Mouse (Mus musculus): ENCODE measurements at regions not wholly inside any gene's neighbourhood (a gene's known extent, or its start where the extent isn't known, plus 50 kb on each side); places are given as distances from the start of the nearest gene placed in this dataset.

DNA sequence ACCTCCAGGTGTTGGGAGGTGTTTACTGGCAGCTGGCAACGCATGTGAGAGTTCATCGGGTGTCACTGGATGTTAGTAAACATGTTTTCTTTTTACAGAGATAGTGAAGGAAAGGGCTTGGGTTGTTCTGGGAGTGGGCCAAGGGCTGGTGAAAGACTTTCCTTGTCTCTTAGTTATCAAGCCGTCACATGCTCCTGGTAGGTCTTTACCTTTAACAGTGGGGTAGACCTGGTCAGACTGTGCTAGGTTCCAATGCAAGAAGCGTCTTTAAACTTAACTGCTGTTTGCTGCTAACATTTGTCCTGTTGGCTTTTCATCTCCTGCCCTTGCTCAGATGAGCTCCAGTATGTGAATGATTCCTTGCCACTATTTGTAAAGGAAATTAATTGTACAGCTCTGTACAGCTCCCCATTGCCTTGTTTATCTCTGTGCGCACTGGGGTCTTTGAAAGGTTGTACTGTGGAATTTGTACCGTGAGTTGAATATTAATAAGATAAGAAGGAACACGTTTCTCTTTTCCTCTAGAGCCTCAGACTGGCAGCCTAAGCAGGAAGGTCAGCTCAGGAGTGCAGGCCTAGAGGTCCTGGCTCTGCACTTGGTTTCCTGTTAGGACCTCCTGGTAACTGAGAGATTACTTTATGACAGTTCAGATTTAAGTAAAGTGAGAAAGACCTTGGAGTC is 318.3 kb downstream of the Klf5 start:
- no peak for DNase-seq (ENCODE audit: low spot score)

DNA sequence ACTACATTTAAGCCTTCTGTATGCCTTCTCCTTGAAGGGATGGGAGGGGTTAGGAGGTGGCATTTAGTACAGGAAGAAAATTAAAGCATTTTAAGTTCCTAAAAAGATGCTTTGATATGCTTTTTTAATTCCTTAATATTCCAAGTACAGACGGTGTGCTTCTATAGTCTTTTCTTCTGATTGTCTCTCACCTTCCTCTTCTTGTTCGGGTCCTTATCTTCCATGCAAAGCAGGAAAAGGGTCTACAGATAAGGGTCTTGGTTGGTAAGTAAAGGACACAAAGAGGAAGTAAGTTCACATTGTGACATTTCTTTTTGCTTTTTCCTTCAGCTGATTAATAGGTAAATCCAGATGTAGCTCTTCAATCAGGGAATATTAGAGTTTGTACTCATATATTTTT is 318.9 kb downstream of the Klf5 start:
- DNase-seq (ENCODE audit: low spot score), result no peak

DNA sequence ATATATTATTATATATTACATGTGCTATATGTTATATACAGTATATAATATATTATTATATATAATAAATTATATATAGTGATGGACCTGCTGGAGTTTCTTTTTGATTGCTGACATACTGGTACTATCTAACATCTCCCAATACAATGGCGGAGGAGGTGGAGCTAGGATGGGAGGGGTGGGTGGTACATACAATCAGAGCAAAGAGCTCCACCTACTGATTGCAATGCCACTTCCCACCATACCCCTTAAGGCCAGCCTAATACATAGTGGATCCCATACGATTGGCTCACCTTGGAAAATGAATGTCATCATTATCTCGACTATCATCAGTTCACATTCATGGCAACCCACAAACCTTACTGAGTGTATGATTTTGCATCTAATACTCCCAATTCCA is 323.0 kb downstream of the Klf5 start:
- DNase-seq (ENCODE audit: low spot score), result no peak

DNA sequence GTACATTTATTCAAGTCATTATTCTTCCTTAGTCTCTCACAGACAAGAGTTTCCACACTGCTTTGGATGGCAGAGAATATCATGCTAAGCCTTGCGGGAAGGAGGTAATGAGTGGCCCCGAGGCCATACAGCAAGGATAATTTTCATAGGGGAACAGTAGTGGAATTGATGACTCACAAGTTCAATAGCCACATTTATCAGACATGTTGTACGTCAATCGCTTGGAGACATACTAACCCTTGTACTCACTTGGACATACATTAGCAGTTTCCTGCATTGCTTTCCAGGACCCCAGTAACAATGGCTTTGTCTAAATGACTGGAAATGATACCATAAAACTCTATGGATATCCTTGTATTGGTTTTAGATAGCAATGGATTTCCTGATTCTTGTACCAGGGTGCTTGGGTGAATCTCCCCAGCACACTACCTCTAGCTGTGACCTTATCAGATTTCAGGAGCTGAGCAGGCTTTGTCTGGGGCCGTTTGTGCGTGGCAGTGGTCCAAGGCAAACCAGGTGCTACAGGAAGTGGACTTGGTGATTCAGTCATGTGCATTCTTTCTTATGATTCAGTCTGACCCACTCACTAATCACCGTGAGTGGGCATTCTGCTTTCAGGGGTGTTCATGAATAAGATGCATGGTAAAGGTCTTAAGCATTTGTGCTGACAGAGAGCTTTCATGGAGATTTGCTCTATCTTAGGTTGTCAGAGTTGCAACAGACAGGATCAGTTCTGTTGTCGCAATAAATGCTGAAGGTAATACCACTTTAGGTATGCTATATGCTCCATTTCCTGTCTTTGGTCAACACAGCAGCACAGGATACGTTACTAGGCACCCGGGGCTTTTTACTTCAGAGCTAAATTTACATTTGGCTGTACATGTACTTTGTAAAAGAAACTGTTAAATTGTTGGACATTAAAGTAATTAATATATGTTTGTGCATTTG is 326.2 kb downstream of the Klf5 start:
- DNase-seq (ENCODE audit: low spot score), result no peak

DNA sequence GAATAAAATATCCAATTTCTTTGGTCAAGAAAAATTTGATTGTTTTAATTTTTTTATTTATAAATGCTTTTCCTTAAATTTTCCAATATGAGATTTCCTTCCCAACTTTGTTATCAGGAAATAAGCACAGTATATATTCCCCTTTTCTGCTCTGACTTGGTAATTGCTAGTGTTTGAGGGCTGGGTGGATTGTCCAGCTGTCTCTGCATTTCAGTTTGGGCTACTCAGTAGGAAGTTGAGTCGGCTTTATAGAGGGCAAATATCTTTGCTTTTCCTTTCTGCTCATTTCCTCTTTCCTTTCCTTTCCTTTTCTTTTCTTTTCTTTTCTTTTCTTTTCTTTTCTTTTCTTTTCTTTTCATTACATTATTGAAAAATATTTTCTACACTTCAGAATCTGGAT is 329.1 kb downstream of the Klf5 start:
- no peak for DNase-seq (ENCODE audit: low spot score)

DNA sequence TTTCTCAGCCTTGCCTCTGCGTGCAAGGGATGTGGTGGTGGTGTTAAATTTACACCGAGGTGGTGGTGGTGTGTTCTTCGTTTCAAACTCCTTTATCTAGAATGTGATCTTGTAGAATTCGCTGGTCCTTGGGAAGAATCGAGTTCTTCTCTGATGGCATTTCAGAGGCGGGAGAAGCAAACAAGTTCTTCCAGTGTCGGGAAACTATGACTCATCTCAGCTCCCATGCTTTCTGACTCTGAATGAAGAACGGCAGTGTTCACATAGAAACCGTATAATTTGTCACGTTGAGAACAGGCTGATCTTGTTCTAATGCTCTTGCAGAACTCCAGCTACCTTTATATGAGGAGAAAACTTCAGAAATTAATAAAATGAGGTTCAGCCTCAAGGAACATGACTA is 332.6 kb downstream of the Klf5 start:
- no peak for DNase-seq (ENCODE audit: low spot score)

DNA sequence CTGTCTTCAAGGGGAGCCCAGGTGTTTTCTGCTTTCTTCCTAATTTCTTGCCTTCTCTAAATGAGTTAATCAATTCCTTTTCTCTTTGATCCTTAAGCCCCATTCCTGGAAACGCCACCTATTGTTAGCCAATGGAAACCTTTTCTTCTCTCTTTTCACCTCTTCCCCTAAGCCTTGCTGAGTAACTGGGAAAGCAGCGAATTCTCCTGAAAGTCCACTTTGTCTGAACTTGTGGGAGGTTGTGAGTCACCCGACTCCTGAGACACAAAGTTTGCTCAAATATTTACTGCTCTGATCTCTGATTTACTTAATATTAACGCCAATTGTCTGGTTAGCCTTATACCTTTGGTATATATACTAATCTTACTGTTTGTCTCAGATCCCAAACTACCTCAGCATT is 334.0 kb downstream of the Klf5 start:
- no peak for DNase-seq (ENCODE audit: low spot score)

DNA sequence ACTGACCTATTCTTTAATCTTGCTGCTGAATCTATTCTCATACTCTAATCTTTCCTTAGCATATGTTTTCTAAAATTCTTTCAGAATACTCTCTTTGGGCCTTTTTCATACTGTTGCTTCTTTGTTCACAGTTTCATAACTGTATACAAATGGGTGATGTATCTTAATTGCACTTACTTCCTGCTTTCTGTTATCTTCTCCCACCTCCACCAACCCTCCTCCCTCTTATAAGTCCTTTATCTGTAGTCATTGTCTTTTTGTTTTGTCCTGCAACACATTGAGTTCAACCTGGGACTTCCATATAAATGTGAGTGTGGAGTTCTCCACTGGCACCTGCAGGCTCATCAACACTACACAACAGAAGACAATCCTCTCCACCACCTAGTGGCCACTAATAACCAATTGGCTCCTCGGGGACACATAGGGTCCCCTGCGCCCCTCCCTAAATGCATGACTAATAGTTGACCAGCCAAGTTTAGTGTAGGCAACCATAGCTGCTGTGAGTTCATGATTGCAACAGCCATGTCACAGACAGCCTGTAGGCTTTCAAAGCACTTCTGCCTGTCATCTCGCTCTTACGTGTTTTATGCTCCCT is 337.2 kb downstream of the Klf5 start:
- no peak for DNase-seq (ENCODE audit: low spot score)

DNA sequence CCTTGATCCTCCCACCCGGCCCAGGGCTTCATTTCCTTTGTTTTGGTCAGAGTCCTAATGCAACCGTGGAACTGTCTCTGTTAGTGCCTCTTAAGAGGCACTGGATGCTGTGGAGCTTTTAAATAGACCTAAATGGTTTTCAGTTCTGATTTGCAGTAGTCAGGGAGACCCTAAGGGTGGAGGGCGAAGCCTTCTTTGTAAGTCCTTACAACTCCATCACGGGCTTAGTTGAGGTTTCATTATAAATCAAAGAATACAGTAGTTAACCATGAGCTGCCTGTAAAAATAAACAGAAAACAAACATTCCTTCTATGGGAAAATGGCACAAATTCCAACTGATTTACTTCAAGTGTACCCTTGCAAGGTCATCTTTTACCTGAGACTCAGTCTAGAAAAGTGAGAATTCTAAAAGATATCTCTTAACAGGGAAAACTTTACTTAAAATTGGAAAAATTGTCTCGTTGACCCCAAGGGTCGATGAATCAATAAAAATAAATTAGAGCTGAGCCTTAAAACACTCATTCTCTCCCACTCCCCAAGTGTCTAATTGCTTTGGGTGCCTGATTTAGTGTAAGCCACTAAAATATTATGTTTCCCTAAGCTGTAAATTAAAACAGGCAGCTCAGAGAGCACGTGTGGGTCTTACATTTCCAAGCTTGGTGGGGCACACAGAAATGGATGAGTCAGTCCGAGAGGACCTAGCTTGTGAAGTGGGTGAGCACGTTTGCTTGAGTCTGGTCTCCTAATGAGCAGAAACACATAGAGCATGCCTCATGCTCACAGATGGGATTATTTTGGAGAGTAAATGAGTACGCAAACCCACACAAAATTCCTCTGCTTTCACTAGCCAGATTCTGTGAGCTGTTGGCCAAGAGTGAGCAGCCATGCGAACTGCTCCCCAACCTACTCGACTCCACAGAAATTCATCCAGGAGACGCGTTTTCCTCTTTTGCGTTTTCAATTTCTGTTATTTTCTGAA is 343.3 kb downstream of the Klf5 start:
- no peak for DNase-seq (ENCODE audit: low spot score)

DNA sequence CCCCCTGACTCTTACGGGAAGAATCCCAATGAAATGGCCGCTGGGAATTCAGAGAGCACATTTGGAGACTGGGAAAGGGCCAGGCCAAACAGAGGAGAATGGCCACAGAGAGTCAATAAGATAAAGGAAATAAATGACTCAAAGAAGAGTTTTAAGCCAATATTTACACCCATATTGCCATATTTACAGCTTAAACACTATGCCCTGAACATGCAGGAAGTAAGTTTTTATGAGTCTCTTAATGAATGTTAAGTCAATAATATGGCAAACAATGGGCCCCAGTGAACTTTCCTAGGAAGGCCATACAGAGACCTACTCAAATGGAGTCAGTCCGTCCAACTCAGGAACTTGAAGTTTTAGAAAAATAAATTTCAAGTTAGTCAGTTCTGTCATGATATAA is 347.8 kb downstream of the Klf5 start:
- DNase-seq (ENCODE audit: low spot score), result no peak

DNA sequence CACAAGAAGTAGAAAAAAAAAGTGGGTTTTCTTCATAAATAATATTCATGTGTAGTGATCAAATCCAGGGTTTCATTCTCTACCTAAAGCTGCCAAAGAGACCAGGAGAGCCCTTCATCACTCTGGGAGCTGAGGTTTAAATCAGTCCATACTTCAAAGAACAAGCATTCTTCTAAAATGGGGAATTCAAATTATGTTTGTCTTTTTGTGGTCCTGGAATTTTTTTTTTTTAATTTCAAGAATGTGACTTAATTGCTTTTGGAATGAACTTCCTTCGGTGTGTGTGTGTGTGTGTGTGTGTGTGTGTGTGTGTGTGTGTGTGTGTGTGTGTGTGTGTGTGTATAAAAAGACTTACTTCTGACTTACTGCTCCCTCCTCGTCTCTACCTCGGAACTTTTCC is 375.9 kb downstream of the Klf5 start:
- DNase-seq (ENCODE audit: low spot score), result no peak

DNA sequence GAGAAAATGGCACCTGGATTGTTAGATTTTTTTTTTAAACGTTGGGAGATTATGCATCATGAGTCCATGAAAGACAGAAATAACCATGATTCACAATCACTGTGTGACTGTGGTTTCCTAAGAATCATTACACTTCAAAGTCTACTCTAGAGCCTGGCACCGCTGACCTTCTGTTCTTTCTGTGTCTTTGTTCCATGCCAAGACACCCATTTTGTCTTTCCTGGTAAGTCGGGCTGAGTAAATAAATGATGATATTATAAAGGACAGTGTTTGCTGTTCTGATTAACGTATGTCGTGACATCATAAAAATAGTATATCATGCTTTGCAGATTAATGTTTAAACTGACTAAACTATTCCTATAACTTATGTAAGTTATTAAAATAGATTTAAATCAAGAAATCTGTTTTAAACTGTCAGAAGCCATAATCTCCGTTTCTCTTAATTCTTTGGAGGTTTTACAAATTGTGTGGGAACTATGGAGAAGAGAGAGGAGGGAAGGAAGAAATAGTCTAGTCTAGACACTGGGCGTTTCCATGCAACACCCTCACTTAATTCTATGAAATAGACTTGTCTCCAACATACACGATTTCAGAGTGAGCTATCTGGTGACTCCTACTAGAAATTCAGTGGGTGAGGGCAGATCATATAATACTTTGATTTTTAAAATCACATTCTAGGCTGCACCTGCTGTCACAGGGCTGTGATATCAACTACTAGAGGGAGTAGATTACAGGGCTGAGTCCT is 388.7 kb downstream of the Klf5 start:
- DNase-seq (ENCODE audit: low spot score), result no peak

DNA sequence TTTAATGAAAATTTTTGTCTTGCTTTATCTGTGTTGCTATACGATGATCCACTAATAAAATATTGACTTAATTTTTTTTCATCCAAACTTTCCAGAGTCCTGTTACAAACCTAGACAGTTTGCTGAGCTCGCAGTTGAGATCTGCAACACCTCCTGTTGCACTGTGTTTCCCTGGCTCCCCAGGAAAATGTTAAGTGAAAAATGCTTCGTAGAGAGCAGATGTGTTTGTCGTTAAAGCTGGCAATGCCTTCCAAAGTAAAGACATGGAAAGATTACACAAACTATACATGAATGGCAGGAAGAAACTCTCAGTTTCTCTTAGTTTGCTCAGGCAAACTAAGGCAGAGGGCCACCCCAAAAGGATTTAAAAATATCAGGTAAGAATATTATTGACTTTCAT is 389.9 kb downstream of the Klf5 start:
- no peak for DNase-seq (ENCODE audit: low spot score)

DNA sequence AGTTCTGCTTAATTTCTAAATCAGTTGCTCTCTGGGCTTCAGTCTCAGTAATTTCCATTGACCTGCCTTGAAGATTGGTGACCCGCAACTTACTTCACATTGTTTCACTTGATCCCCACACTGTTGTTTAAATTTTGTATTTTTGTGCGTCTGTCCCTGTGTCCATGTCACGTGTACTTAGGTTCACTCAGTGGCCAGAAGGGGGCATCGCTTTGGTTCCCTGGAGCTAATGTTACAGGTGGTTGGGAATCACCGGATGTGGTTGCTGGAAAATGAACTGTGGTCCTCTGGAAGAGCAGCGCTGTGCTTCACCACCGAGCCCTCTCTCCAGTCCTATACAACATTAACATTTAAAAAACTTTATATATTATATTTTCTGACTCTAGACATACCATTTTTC is 397.8 kb downstream of the Klf5 start:
- DNase-seq (ENCODE audit: low spot score), result no peak

DNA sequence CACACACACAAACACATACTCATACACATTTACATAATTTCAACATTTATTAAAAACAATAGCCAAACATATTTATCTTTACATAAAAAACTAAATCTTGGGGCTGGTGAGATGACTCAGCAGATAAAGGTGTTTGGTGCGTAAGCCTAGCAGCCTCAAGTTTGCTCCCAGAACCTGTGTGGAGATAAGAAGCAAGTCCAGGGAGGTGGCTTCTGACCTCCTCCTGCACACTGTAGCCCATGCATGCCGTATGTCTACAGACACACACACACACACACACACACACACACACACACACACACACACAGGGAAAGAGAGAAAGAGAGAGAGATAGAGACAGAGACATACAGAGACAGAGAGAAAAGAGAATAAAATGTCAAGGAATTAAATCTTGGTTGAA is 401.1 kb downstream of the Klf5 start:
- no peak for DNase-seq (ENCODE audit: low spot score)

DNA sequence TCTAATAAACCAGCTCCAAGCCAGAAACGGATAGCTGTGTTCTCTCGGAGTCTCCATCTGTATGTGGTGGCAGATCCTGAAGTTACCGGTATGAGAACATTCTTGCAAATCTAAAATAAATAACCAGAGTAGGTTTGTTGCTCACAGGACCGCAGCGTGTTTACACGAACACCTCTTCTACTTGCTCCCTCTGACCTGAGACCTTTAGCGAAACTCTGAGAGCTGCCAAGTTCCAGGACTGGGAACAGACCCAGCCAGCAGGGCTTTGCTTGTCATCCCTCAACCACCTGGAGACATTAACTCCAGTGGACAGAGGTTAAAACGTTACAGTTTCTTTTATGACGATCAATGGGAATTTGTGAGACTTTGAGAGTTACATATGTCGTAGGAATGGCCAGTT is 407.5 kb downstream of the Klf5 start:
- no peak for DNase-seq (ENCODE audit: low spot score)

DNA sequence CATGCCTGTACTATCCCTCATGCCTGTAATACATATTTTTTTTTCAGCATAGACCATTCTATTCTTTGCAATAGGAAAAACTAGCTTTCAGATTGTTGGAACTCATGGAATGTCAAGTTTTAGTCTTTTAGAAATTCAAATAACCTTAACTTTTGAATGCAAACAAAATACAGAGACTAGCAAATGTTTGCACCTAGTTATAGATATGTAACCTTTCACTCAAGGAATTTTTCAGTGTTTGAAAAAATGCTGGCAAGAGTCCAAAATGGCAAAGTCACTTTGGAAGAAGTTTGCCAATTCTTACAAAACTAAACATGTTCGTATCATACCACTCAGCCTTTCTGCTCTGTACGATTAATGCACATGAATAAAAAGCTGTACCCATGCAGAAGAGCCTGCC is 409.6 kb downstream of the Klf5 start:
- no peak for DNase-seq (ENCODE audit: low spot score)

DNA sequence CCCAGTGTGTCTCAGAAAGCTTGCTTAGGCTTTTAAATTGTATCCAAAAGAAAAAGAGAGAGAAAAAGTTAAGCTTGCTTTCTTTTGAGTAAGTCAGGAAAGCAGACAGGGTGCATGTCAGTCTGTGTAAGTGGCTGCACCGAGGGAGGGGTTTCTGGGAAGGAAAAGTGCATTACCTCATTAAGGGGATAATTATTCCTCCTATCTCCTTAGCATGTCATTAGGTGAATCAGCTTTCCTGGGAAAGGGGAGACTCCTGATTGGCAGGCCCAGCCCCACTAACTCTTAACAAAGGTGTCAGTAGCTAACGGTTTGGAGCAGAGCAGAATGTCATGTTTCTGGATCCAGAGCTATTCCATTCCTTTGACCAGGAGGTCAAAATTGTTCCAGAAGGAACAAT is 411.3 kb downstream of the Klf5 start:
- DNase-seq (ENCODE audit: low spot score), result no peak

DNA sequence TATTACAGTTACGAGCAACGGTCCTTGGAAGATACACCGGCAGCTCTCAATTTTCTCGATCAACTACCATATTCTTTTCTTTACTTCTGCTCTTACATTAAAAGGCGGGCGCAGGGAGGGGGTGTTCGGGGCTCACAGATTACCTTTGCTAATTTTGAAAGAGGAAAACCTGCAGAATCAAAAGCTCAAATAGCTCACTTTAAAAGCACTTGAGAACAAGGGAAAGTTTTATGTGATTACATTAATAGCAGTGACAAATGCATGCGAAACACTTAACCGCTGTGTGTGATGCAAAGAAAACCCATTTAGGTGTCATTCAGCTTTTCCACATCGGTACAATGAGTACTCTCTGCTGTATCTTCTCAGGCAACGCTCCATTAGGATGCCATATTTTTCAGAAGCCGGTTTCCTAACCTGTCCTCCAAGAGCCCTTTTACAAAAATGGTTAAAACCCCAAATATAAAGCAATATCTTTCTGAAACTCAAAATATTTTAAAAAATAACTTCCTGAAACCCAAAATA is 412.2 kb downstream of the Klf5 start:
- DNase-seq (ENCODE audit: low spot score), result no peak

DNA sequence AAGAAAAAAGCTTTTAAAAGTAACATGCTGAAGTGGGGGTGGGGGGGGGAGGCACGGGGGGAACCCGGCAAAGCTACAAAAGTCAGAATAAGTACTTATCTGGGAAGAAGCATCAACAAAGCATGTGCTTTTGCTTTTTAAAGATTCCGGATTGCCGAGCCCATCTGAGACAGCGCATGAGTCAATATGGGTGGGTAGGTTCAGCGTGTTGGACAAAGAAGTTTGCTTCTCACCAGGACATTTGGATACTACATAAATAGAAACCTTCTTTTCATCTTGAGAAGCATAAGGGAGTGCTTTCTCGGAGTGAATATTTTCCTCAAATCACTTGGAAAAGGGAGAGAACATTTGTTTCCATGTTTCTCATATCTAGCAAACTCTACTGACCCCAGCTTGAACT is 414.1 kb downstream of the Klf5 start:
- DNase-seq (ENCODE audit: low spot score), result no peak

Measured in ovary, postnatal 10 days (tissue).